Mouse (Mus musculus): ENCODE measurements around the gene Atp8b3. TPM values are rescaled to one million over a fixed set of nuclear protein-coding genes. Genes with fewer than 3 reads are reported as not detected.

The Atp8b3 gene
- polyA plus RNA-seq, 1 experiment from 2014 or later: not detected

DNA sequence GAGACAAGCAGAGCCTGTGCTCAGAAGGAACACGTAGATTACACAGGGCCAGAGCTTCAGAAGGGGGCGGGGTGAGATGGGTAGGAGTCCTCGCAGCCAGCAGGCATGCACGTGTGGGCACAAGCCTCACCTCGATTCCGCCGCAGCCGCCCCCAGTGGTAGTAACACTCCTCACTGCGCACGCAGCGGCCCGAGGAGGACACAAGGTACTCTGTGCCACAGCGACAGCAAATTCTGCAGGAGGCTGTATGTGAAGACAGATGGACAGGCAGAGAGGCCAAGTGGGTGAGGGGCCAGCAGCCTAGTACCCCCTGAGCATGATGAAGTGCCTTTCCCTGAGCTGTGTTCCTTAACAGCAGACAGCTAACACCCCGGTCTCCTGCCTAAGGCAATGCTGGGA is 4.9 kb upstream of the Atp8b3 start:
- Histone ChIP-seq H3K27me3 (ENCODE audit: insufficient read depth, low read length) (no peaks in the 10 kb centered on the region), H3K4me2 (ENCODE audit: low read depth, low read length) (no peak overlapping the region), H3K4me3 (ENCODE audit: low read depth, low read length) (no peak overlapping the region), H3K27ac (ENCODE audit: low read depth) (no peak overlapping the region), H3K9me3 (ENCODE audit: low read length) (no peaks in the 10 kb centered on the region), H3K4me1 (ENCODE audit: insufficient read depth) (peaks cover 11% of the 10 kb centered on the region), H3K36me3 (replicated peaks; ENCODE audit: insufficient read depth, low read length) (peaks cover 68% of the 10 kb centered on the region), H3K9ac (replicated peaks) (no peak overlapping the region)
- no peak for ATAC-seq
- TF ChIP-seq EP300 (IDR thresholded peaks at IDR 0.05; ENCODE audit: low read depth) (no peak), CTCF (IDR thresholded peaks at IDR 0.05; ENCODE audit: low read depth) (no peak)
- no peak for DNase-seq
- 88% methylated on average over 14 of the region's 14 CpGs for WGBS (ENCODE audit: insufficient replicate concordance)

DNA sequence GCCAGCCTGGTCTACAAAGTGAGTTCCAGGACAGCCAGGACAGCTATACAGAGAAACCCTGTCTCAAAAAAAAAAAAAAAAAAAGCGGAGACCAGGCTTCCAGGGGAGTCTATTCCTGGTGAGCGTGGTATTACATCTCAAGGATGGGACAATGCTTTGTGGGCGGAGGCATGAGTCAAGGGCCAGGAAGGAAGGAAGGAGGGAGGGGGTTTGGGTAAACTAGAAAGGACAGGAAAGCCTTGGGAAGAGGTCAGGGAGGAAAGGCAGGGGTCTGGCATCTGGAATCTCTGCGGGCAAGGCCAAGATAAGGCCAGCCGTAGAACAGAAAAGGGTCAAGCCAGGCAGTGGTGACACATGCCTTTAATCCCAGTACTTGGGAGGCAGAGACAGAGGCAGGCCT is 569 bp upstream of the Atp8b3 start:
- H3K4me1 ChIP-seq (ENCODE audit: insufficient read depth): peaks cover 28% of the 10 kb centered on the region
- H3K9ac ChIP-seq (replicated peaks): no peak overlapping the region
- 35% methylated on average over 5 of the region's 5 CpGs for WGBS (ENCODE audit: insufficient replicate concordance)
- H3K27me3 ChIP-seq (ENCODE audit: insufficient read depth, low read length): 0 out of 2 replicates have a peak, but pooled peaks cover 4% of the 10 kb centered on the region
- DNase-seq: no peak
- ATAC-seq: no peak
- no peak overlapping the region for H3K4me3 ChIP-seq (ENCODE audit: low read depth, low read length)
- peaks cover 27% of the 10 kb centered on the region for H3K36me3 ChIP-seq (replicated peaks; ENCODE audit: insufficient read depth, low read length)
- H3K27ac ChIP-seq (ENCODE audit: low read depth): no peak overlapping the region
- TF ChIP-seq CTCF (IDR thresholded peaks at IDR 0.05; ENCODE audit: low read depth) (no peak), EP300 (IDR thresholded peaks at IDR 0.05; ENCODE audit: low read depth) (no peak)
- peak overlapping the region; percentile 33; the same call in 1 of the 2 replicates for H3K4me2 ChIP-seq (ENCODE audit: low read depth, low read length)
- H3K9me3 ChIP-seq (ENCODE audit: low read length): no peaks in the 10 kb centered on the region

DNA sequence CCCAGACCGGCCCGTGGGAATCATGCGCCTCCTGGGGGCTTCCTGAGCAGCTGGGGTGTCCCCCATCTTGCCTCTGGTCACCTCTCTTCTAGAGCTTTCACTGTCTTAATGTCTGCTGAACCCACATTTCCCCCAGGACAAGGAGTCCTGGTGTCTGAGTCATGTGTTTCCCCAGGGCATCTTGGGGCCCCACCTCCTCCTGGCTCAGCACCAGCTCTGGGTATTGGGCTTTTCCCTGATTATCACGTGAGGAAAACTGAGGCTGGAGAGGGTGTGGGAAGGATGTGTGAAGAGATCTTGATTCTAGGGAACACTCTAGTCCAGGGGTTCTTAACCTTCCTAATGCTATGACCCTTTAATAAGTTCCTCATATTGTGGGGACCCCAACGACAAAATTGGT is 744 bp downstream of the Atp8b3 start:
- no peak overlapping the region for H3K27ac ChIP-seq (ENCODE audit: low read depth)
- H3K9me3 ChIP-seq (ENCODE audit: low read length): no peaks in the 10 kb centered on the region
- DNase-seq (no peak), ATAC-seq (no peak)
- TF ChIP-seq EP300 (IDR thresholded peaks at IDR 0.05; ENCODE audit: low read depth) (no peak), CTCF (IDR thresholded peaks at IDR 0.05; ENCODE audit: low read depth) (no peak)
- peaks cover 41% of the 10 kb centered on the region for H3K4me1 ChIP-seq (ENCODE audit: insufficient read depth)
- 53% methylated on average over 5 of the region's 5 CpGs for WGBS (ENCODE audit: insufficient replicate concordance)
- 0 out of 2 replicates have a peak, but pooled peaks cover 4% of the 10 kb centered on the region for H3K27me3 ChIP-seq (ENCODE audit: insufficient read depth, low read length)
- peaks cover 13% of the 10 kb centered on the region for H3K36me3 ChIP-seq (replicated peaks; ENCODE audit: insufficient read depth, low read length)
- H3K9ac ChIP-seq (replicated peaks): no peak overlapping the region
- peak overlapping the region; percentile 76; the same call in 1 of the 2 replicates for H3K4me2 ChIP-seq (ENCODE audit: low read depth, low read length)
- H3K4me3 ChIP-seq (ENCODE audit: low read depth, low read length): no peak overlapping the region

DNA sequence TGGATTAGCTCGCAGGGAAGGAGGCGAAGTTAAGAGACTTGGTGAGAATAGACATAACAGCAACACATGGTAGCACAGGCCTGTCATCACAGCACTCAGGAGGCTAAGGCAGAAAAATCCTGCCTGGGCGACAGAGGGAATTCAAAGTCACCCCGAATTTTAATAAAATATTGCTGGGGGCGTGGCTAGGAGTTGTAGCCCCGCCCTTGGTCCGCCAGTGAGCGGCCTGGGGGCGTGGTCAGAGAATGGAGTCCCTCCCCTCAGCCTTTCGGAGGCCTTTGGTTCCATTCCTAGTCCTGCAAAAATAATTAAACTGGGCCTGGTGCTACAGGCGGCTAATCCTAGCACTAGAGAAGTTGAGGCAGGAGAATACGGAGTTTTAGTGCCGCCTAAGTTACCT is 3.2 kb downstream of the Atp8b3 start:
- Histone ChIP-seq H3K4me1 (ENCODE audit: insufficient read depth) (peaks cover 46% of the 10 kb centered on the region), H3K4me3 (ENCODE audit: low read depth, low read length) (peak overlapping the region; percentile 36; the same call in 1 of the 2 replicates), H3K36me3 (replicated peaks; ENCODE audit: insufficient read depth, low read length) (no peaks in the 10 kb centered on the region), H3K4me2 (ENCODE audit: low read depth, low read length) (peak overlapping the region; percentile 75), H3K27me3 (ENCODE audit: insufficient read depth, low read length) (0 out of 2 replicates have a peak, but pooled peaks cover 4% of the 10 kb centered on the region), H3K9me3 (ENCODE audit: low read length) (no peaks in the 10 kb centered on the region), H3K9ac (replicated peaks) (peak overlapping the region; percentile 17; the same call in 1 of the 2 replicates), H3K27ac (ENCODE audit: low read depth) (peak overlapping the region; percentile 44)
- peak; percentile 81 for DNase-seq
- TF ChIP-seq EP300 (IDR thresholded peaks at IDR 0.05; ENCODE audit: low read depth) (no peak), CTCF (IDR thresholded peaks at IDR 0.05; ENCODE audit: low read depth) (no peak)
- 20% methylated on average over 13 of the region's 13 CpGs for WGBS (ENCODE audit: insufficient replicate concordance)
- no peak for ATAC-seq

DNA sequence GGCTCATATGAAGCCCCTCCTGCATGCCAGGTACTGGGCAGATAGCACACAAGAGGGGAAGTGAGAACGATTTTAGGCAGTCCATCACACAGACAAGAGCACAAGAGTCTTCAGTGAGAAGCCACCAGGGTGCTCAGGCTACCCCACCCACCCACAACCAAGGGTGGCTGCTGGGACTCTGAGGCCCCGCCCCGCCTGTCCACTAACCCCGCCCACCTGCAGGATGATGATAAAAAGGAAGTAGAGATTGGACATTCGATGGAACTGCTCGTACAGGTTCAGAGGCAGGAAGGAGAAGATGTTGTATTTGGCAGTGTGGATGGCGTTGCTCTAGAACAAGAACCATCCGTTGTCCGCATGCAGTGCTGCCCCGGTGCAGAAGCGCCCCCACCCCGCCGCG is 3.9 kb downstream of the Atp8b3 start:
- H3K9ac ChIP-seq (replicated peaks): peak overlapping the region; percentile 17; the same call in 1 of the 2 replicates
- no peaks in the 10 kb centered on the region for H3K36me3 ChIP-seq (replicated peaks; ENCODE audit: insufficient read depth, low read length)
- peak overlapping the region; percentile 44; the same call in 1 of the 2 replicates for H3K27ac ChIP-seq (ENCODE audit: low read depth)
- H3K4me3 ChIP-seq (ENCODE audit: low read depth, low read length): peak overlapping the region; percentile 36; the same call in 1 of the 2 replicates
- WGBS (ENCODE audit: insufficient replicate concordance): 9% methylated on average over 14 of the region's 14 CpGs
- H3K27me3 ChIP-seq (ENCODE audit: insufficient read depth, low read length): 0 out of 2 replicates have a peak, but pooled peaks cover 4% of the 10 kb centered on the region
- ATAC-seq (no peak; the same call in 1 of the 2 replicates), DNase-seq (peak; percentile 80)
- no peaks in the 10 kb centered on the region for H3K9me3 ChIP-seq (ENCODE audit: low read length)
- peaks cover 46% of the 10 kb centered on the region for H3K4me1 ChIP-seq (ENCODE audit: insufficient read depth)
- no peak for TF ChIP-seq CTCF (IDR thresholded peaks at IDR 0.05; ENCODE audit: low read depth)
- TF ChIP-seq EP300 (IDR thresholded peaks at IDR 0.05; ENCODE audit: low read depth): no peak
- H3K4me2 ChIP-seq (ENCODE audit: low read depth, low read length): peak overlapping the region; percentile 75

DNA sequence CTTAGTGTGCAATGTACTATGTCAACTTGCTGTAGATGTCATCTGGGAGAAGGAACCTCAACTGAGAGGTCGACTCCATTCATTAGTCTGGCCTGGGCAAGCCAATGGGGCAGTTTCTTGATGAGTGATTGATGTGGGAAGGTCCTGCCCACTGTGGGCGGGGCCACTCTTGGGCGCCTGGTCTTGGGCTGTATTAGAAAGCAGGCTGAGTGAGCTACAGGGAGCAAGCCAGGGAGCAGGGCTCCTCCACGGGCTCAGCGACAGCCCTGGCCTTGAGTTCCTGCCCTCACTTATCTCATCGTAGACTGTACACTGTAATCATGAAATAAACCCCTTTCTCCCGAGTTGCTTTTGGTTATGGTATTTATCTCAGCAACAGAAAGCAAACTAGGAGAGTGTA is 5.2 kb downstream of the Atp8b3 start:
- DNase-seq (peak; percentile 81), ATAC-seq (peak; percentile 68)
- H3K36me3 ChIP-seq (replicated peaks; ENCODE audit: insufficient read depth, low read length): no peaks in the 10 kb centered on the region
- no peak for TF ChIP-seq CTCF (IDR thresholded peaks at IDR 0.05; ENCODE audit: low read depth)
- no peak for TF ChIP-seq EP300 (IDR thresholded peaks at IDR 0.05; ENCODE audit: low read depth)
- H3K4me3 ChIP-seq (ENCODE audit: low read depth, low read length): no peak overlapping the region
- H3K4me1 ChIP-seq (ENCODE audit: insufficient read depth): peaks cover 38% of the 10 kb centered on the region
- 0 out of 2 replicates have a peak overlapping the region, but pooled peaks have one; percentile 19 for H3K27ac ChIP-seq (ENCODE audit: low read depth)
- peak overlapping the region; percentile 26; the same call in 1 of the 2 replicates for H3K4me2 ChIP-seq (ENCODE audit: low read depth, low read length)
- no peaks in the 10 kb centered on the region for H3K9me3 ChIP-seq (ENCODE audit: low read length)
- 0 out of 2 replicates have a peak, but pooled peaks cover 4% of the 10 kb centered on the region for H3K27me3 ChIP-seq (ENCODE audit: insufficient read depth, low read length)
- 9% methylated on average over 7 of the region's 7 CpGs for WGBS (ENCODE audit: insufficient replicate concordance)
- H3K9ac ChIP-seq (replicated peaks): no peak overlapping the region

Measured in liver, postnatal 0 days (tissue).